Mouse (Mus musculus): ENCODE measurements at regions not wholly inside any gene's neighbourhood (a gene's known extent, or its start where the extent isn't known, plus 50 kb on each side); places are given as distances from the start of the nearest gene placed in this dataset.

- Histone ChIP-seq H3K9ac (no peak overlapping the region), H3K4me2 (peak overlapping the region; percentile 68), H3K9me3 (replicated peaks) (no peaks in the 10 kb centered on the region), H3K36me3 (no peaks in the 10 kb centered on the region), H3K4me3 (0 out of 2 replicates have a peak overlapping the region, but pooled peaks have one; percentile 35), H3K27ac (no peak overlapping the region), H3K4me1 (peaks cover 38% of the 10 kb centered on the region), H3K27me3 (replicated peaks) (no peaks in the 10 kb centered on the region)
- 82% methylated on average over 7 of the region's 7 CpGs for WGBS (ENCODE audit: insufficient replicate concordance)
- ATAC-seq = no peak
These were observed 158.1 kb downstream of the Qrsl1 start for GRCm38 (mm10) chr10:43743188-43744120.

GRCm38 (mm10) chr10:43745931-43746630, 155.5 kb downstream of the Qrsl1 start:
- H3K27me3 ChIP-seq (replicated peaks) = no peaks in the 10 kb centered on the region
- H3K4me3 ChIP-seq = no peak overlapping the region
- 75% methylated on average over 8 of the region's 8 CpGs for WGBS (ENCODE audit: insufficient replicate concordance)
- H3K4me2 ChIP-seq = no peak overlapping the region
- H3K9ac ChIP-seq = no peak overlapping the region
- H3K4me1 ChIP-seq = peaks cover 24% of the 10 kb centered on the region
- no peaks in the 10 kb centered on the region for H3K36me3 ChIP-seq
- ATAC-seq = no peak
- no peak overlapping the region for H3K27ac ChIP-seq
- H3K9me3 ChIP-seq (replicated peaks) = no peaks in the 10 kb centered on the region

- no peak overlapping the region for H3K27ac ChIP-seq
- no peaks in the 10 kb centered on the region for H3K27me3 ChIP-seq (replicated peaks)
- H3K4me1 ChIP-seq = peaks cover 19% of the 10 kb centered on the region
- 83% methylated on average over 1 of the region's 1 CpGs for WGBS (ENCODE audit: insufficient replicate concordance)
- no peak overlapping the region for H3K4me2 ChIP-seq
- no peak for ATAC-seq
- no peaks in the 10 kb centered on the region for H3K36me3 ChIP-seq
- H3K4me3 ChIP-seq = no peak overlapping the region
- H3K9ac ChIP-seq = no peak overlapping the region
- no peaks in the 10 kb centered on the region for H3K9me3 ChIP-seq (replicated peaks)
These were observed 154.9 kb downstream of the Qrsl1 start for GRCm38 (mm10) chr10:43746631-43747001.

- WGBS (ENCODE audit: insufficient replicate concordance) = 72% methylated on average over 4 of the region's 4 CpGs
- ATAC-seq = no peak
These were observed 154.0 kb downstream of the Qrsl1 start for GRCm38 (mm10) chr10:43747541-43747940.

GRCm38 (mm10) chr10:43748300-43748699, 153.2 kb downstream of the Qrsl1 start:
- no peak overlapping the region for H3K27ac ChIP-seq
- H3K4me2 ChIP-seq = no peak overlapping the region
- peaks cover 13% of the 10 kb centered on the region; the same call in 1 of the 2 replicates for H3K4me1 ChIP-seq
- no peaks in the 10 kb centered on the region for H3K36me3 ChIP-seq
- ATAC-seq = no peak
- WGBS (ENCODE audit: insufficient replicate concordance) = 78% methylated on average over 3 of the region's 3 CpGs
- H3K27me3 ChIP-seq (replicated peaks) = no peaks in the 10 kb centered on the region
- H3K9ac ChIP-seq = no peak overlapping the region
- H3K4me3 ChIP-seq = no peak overlapping the region
- no peaks in the 10 kb centered on the region for H3K9me3 ChIP-seq (replicated peaks)

More at GRCm38 (mm10) chr10:43747541-43747940, 154.0 kb downstream of the Qrsl1 start:
- Histone ChIP-seq H3K4me2 (no peak overlapping the region), H3K9ac (no peak overlapping the region), H3K4me3 (no peak overlapping the region), H3K27me3 (replicated peaks) (no peaks in the 10 kb centered on the region), H3K4me1 (peaks cover 19% of the 10 kb centered on the region), H3K36me3 (no peaks in the 10 kb centered on the region), H3K27ac (no peak overlapping the region), H3K9me3 (replicated peaks) (no peaks in the 10 kb centered on the region)

- Histone ChIP-seq H3K4me2 (no peak overlapping the region), H3K36me3 (no peaks in the 10 kb centered on the region), H3K9ac (no peak overlapping the region), H3K27me3 (replicated peaks) (no peaks in the 10 kb centered on the region), H3K9me3 (replicated peaks) (no peaks in the 10 kb centered on the region), H3K4me3 (no peak overlapping the region), H3K27ac (no peak overlapping the region), H3K4me1 (peaks cover 13% of the 10 kb centered on the region; the same call in 1 of the 2 replicates)
- no peak for ATAC-seq
- WGBS (ENCODE audit: insufficient replicate concordance) = 85% methylated on average over 4 of the region's 4 CpGs
These were observed 151.9 kb downstream of the Qrsl1 start for GRCm38 (mm10) chr10:43749496-43750110.

- no peaks in the 10 kb centered on the region; the same call in 1 of the 2 replicates for H3K27me3 ChIP-seq (replicated peaks)
- WGBS (ENCODE audit: insufficient replicate concordance) = 75% methylated on average over 6 of the region's 6 CpGs
These were observed 151.1 kb downstream of the Qrsl1 start for GRCm38 (mm10) chr10:43750401-43750800.

GRCm38 (mm10) chr10:43750854-43751253, 150.7 kb downstream of the Qrsl1 start:
- no peak for ATAC-seq
- Histone ChIP-seq H3K9ac (no peak overlapping the region), H3K4me1 (peaks cover 13% of the 10 kb centered on the region; the same call in 1 of the 2 replicates), H3K9me3 (replicated peaks) (no peaks in the 10 kb centered on the region), H3K4me2 (no peak overlapping the region), H3K27ac (no peak overlapping the region), H3K36me3 (no peaks in the 10 kb centered on the region), H3K27me3 (replicated peaks) (no peaks in the 10 kb centered on the region; the same call in 1 of the 2 replicates), H3K4me3 (no peak overlapping the region)
- 68% methylated on average over 10 of the region's 10 CpGs for WGBS (ENCODE audit: insufficient replicate concordance)

More at GRCm38 (mm10) chr10:43750401-43750800, 151.1 kb downstream of the Qrsl1 start:
- no peak overlapping the region for H3K4me3 ChIP-seq
- H3K4me1 ChIP-seq = peaks cover 13% of the 10 kb centered on the region; the same call in 1 of the 2 replicates
- H3K27ac ChIP-seq = no peak overlapping the region
- H3K36me3 ChIP-seq = no peaks in the 10 kb centered on the region
- no peaks in the 10 kb centered on the region for H3K9me3 ChIP-seq (replicated peaks)
- no peak for ATAC-seq
- no peak overlapping the region for H3K9ac ChIP-seq
- H3K4me2 ChIP-seq = no peak overlapping the region

- Histone ChIP-seq H3K4me2 (no peak overlapping the region), H3K4me1 (peaks cover 13% of the 10 kb centered on the region; the same call in 1 of the 2 replicates), H3K9ac (no peak overlapping the region), H3K27me3 (replicated peaks) (no peaks in the 10 kb centered on the region; the same call in 1 of the 2 replicates), H3K9me3 (replicated peaks) (no peaks in the 10 kb centered on the region), H3K4me3 (no peak overlapping the region), H3K36me3 (no peaks in the 10 kb centered on the region), H3K27ac (no peak overlapping the region; the same call in 1 of the 2 replicates)
- WGBS (ENCODE audit: insufficient replicate concordance) = 32% methylated on average over 5 of the region's 5 CpGs
- ATAC-seq = no peak
These were observed 149.5 kb downstream of the Qrsl1 start for GRCm38 (mm10) chr10:43751881-43752675.

- H3K27ac ChIP-seq = no peak overlapping the region
- H3K9me3 ChIP-seq (replicated peaks) = no peaks in the 10 kb centered on the region
- H3K4me2 ChIP-seq = no peak overlapping the region
- no peak for ATAC-seq
- 43% methylated on average over 6 of the region's 6 CpGs for WGBS (ENCODE audit: insufficient replicate concordance)
- H3K36me3 ChIP-seq = no peaks in the 10 kb centered on the region
- no peak overlapping the region for H3K9ac ChIP-seq
- peaks cover 35% of the 10 kb centered on the region for H3K4me1 ChIP-seq
- H3K27me3 ChIP-seq (replicated peaks) = no peaks in the 10 kb centered on the region; the same call in 1 of the 2 replicates
- no peak overlapping the region for H3K4me3 ChIP-seq
These were observed 144.5 kb downstream of the Qrsl1 start for GRCm38 (mm10) chr10:43756881-43757565.

Data from liver, embryonic 12.5 days (tissue).